In genomic region chr8:11007001-11007580, GRCm38 (mm10) we compare ENCODE assay signal across 8 mouse cellular contexts. TPM values are rescaled to one million over a fixed set of nuclear protein-coding genes. Genes with fewer than 3 reads are reported as not detected.
DNase-seq lines count a peak whose midpoint lies in the region; ATAC-seq and TF ChIP-seq lines count a peak whose summit lies in the region.

No protein-coding gene starts in this region.

- peak overlapping the region; percentile 94 for H3K27ac ChIP-seq in cortical plate, adult 2 months (ENCODE audit: insufficient read depth, low read length)

- peak; percentile 25 for ATAC-seq in activated CD4-positive, CD25-positive, alpha-beta regulatory T cell, adult 4 months
- peak; percentile 33 for ATAC-seq in inflammation-experienced regulatory T-cells, adult 6 months
- peak; percentile 59 for ATAC-seq in megakaryocyte progenitor cell, adult 5-6 weeks (replicated peaks; ENCODE audit: poor library complexity)

- intact Hi-C loops in left cerebral cortex, postnatal 10 days (cut with DNase I) = loop anchor here (5.0 kb wide), 6 partner anchors 135 to 590 kb away; no protein-coding TSS in a partner anchor

- peaks cover 4% of the 10 kb centered on the region for H3K4me1 ChIP-seq in cortical plate, adult 2 months (ENCODE audit: control insufficient read depth, insufficient read depth, low read length)

- TF ChIP-seq CTCF in cortical plate, adult 2 months (IDR thresholded peaks at IDR 0.05; ENCODE audit: extremely low read depth, insufficient read depth, low read length) = peak; percentile 47

- no peak for TF ChIP-seq POLR2A in cortical plate, adult 2 months (IDR thresholded peaks at IDR 0.05; ENCODE audit: extremely low read depth, insufficient read depth, low read length)

- DNase-seq in gastrocnemius, postnatal 10 days = peak; percentile 87
- DNase-seq in left cerebral cortex, postnatal 10 days (ENCODE audit: extremely low spot score in 1 of 2, low spot score in 2 of 2) = peak; percentile 86 to 92
- DNase-seq in right cerebral cortex, postnatal 10 days (ENCODE audit: low spot score in 2 of 2) = peak; percentile 92 to 94
- DNase-seq in urinary bladder, postnatal 25 days (ENCODE audit: low spot score) = peak; percentile 85

- H3K4me3 ChIP-seq in cortical plate, adult 2 months (ENCODE audit: insufficient read depth, low read length) = peak overlapping the region; percentile 50

RNA-seq across cellular contexts. Expression of gene Irs2, which starts 1.2 kb away (rescaled TPM):
- polyA plus RNA-seq in activated CD4-positive, CD25-positive, alpha-beta regulatory T cell, adult 4 months (2017; shearing (Covaris generic)) = under 1 TPM; 0.48 to 0.83 TPM
- polyA plus RNA-seq in cortical plate, adult 2 months (2012; rRNA removed) = 15.6 and 18.0 TPM in 2 replicates
- total RNA-seq in gastrocnemius, postnatal 10 days (2021) = 10 to 100 TPM; 10.1 to 10.4 TPM
- under 1 TPM in 2 of 3 experiments, not detected in 1; 0.72 to 0.73 TPM for polyA plus RNA-seq in inflammation-experienced regulatory T-cells, adult 6 months (2017; shearing (Covaris generic))
- 10 to 100 TPM; 44.6 to 47.4 TPM for total RNA-seq in left cerebral cortex, postnatal 10 days (2021)
- 4.6 and 6.0 TPM in 2 replicates for total RNA-seq in megakaryocyte progenitor cell, adult 5-6 weeks (2015)
- total RNA-seq in megakaryocyte progenitor cell, adult 5-6 weeks (2017) = 2.7 and 4.9 TPM in 2 replicates

Comparison
In these comparisons a context has a peak if more than half of its experiments do, and no peak if none do; other contexts are left out.
1. Peak in every context shown above with its lines: DNase-seq, ATAC-seq, H3K4me3 ChIP-seq and H3K27ac ChIP-seq.
2. RNA of gene Irs2, which starts 1.2 kb away (total RNA-seq): 44.6 to 47.4 TPM in left cerebral cortex, postnatal 10 days; 10.1 to 10.4 TPM in gastrocnemius, postnatal 10 days and 2.7 to 6.0 TPM in megakaryocyte progenitor cell, adult 5-6 weeks; every median in the first group is over 4 times any median in the second.